Mouse (Mus musculus) kidney, adult 9 months (tissue): ENCODE measurements around the gene Net1.
"Not testable (repeated sequence)": the region's sequence is repeated elsewhere in the genome, so short reads cannot be mapped to it uniquely, and the experiment has no call there.

Experiments
- DNase-seq: peaks from one replicate; pipeline ENCODE4 v3.0.0; 2022

Gene Net1

DNA sequence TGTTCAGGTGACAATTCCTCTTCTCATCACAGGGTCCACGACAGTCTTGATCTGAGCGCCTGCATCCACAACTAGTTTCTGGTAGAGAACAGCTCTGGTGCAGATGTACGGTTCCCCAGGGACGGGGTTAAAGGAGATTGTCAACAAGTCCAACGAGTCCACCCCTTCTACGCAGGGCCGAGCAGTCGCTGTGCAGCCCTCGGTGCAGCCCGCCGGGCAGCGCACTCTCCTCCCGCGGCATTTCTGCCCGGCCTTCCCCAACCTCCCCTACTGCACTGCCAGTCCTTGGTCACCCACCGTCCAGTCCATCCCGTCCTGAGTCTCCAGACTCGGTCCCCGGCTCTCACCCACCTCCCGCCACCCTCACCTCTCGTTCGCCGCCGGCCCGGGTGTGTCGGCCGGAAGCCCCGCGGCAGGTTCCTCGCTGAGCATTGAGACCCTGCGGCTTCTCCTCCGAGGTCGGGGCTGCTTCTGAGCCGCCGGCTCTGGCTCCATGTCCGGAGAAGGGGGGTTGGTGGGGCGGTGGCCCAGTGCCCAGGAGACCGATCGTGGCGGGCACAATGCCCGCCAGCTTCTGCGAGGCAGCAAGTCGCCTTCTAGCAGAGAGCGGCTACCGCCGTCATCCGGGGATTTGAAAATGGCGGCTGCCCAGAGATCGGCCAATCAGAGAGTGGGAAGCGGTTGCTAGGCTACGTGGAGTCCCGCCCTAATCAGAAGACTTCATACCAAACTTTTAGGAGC lies at the start of gene Net1, which contains the start of gene Tubal3:
Gene Net1, minus strand, starts transcription at position 650 of the 741 bp plus-strand sequence.
Gene Tubal3, plus strand, starts transcription at position 704 of the 741 bp plus-strand sequence.
- peak; percentile 90 for DNase-seq

- DNase-seq: no peak
These were observed 33.3 kb upstream of the Net1 start for GRCm38 (mm10) chr13:3951198-3951914.

DNA sequence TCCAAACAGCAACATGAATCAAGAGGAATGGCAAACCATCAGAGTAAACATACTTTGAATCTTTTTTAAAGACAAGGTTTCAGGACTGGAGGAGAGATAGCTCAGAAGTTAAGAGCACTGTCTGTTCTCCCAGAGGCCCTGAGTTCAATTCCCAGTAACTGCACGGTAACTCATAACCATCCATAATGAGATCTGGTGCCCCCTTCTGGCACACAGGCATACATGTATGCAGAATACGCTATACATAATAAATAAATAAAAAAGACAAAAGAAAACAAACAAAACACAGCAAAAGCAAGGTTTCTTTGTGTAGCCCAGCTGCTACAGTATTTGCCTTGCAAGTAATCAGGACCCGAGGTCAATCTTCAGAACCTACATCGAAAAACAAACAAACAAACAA lies 31.5 kb upstream of the Net1 start:
- DNase-seq: no peak

- no peak for DNase-seq
These were observed 29.2 kb upstream of the Net1 start for GRCm38 (mm10) chr13:3947267-3947666.

GRCm38 (mm10) chr13:3945249-3945648 lies 27.2 kb upstream of the Net1 start, which contains the start of gene Ucn3:
Gene Ucn3 (minus strand): TSS chr13:3945349.
- no peak for DNase-seq

- no peak for DNase-seq
These were observed 26.7 kb upstream of the Net1 start for GRCm38 (mm10) chr13:3944699-3945098.

GRCm38 (mm10) chr13:3926046-3926445 lies 8.0 kb upstream of the Net1 start:
- DNase-seq: no peak

DNA sequence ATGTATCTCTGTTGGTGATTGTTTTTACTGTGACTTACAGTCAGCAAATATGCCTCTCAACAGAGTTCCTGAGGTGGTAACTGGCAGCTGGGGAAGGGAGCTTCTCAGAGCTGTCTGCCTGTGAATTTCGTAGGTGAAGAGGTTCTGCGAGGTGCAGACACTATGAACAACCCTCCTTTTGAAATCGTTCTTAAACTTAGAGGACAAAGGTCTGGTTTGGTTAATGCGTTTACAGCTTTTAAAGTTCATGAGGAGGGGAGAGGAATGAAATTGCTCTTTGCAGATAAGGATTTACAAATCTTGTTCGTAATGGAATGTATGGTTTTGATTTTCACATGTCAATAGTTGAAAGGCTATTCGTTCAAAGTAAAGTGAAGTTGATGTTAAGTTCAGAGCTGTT lies 7.6 kb upstream of the Net1 start:
- no peak for DNase-seq

DNA sequence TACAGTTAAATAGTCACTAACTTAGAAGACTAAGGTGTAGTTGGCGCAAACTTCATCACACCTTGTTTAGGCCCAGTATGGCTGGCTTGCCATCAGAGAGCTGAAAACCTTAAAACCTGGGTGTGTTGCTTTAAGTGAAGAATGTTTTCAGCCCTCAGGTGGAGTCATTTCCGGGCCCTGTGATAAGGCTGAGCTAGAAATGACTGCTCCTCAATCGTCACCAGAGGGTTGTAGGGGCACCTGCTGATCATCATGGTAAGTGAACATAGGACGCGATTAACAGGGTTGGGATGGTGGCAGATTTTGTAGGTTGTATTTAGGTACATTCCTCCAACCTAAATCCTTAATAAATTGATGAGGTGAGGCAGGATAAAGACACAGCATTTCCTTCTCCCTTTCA lies 6.5 kb upstream of the Net1 start:
- DNase-seq: no peak

- DNase-seq: no peak
These were observed 4.5 kb downstream of the Net1 start for GRCm38 (mm10) chr13:3913504-3913903.

- no peak for DNase-seq
These were observed 7.7 kb downstream of the Net1 start for GRCm38 (mm10) chr13:3910356-3910755.

- no peak for DNase-seq
These were observed 9.8 kb downstream of the Net1 start for GRCm38 (mm10) chr13:3908262-3908661.

DNA sequence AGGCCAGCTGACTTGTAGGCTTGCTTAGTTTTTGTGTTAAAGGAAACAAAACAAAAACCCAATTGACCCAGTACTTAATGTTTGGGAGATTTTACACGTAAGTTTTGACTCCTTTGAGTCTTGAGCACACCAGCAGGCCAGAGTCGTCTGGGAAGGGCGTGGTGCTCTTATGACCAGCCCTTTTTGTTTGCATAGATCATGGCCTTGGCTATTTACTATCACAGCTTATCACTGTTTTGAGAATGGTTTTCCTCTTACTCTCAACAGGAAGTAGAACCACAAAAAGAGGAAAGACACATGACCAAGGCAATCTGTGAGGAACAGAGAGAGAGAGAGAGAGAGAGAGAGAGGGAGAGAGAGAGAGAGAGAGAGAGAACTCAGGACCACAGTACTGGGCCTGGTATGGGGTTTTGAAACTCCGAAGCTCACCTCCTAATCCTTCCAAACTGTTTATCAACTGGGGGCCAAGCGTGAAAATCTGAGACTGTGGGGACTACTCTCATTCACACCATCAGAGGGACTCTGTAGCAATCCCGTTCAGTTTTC lies 10.8 kb downstream of the Net1 start:
- DNase-seq: no peak

- DNase-seq: no peak
These were observed 18.7 kb downstream of the Net1 start for GRCm38 (mm10) chr13:3899301-3899700.

- not testable (repeated sequence) for DNase-seq
These were observed 19.8 kb downstream of the Net1 start for GRCm38 (mm10) chr13:3898202-3898601.

GRCm38 (mm10) chr13:3896913-3897312 lies 21.1 kb downstream of the Net1 start:
- DNase-seq: peak; percentile 89

DNA sequence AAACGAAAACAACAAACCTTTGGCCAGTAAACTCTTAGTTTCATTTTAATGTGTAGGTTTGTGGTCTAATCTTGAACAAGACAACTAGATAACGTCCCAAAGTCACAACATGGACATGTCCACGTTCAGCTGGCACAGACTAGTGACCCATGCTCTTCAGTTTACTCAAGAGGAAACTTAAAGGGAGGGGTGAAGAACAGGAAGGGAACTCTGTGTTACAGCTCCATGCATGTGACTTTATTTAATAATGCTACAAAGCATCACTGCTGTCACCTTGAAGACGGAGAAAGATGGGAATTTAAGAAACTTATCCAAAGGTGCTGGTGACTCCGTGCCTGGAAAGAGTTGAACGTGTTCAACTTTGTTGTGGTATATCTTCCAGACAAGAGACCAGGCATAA lies 22.0 kb downstream of the Net1 start:
- DNase-seq: no peak

- peak; percentile 45 for DNase-seq
These were observed 22.5 kb downstream of the Net1 start for GRCm38 (mm10) chr13:3895397-3895980.

GRCm38 (mm10) chr13:3894549-3894948 lies 23.5 kb downstream of the Net1 start:
- peak; percentile 39 for DNase-seq

DNA sequence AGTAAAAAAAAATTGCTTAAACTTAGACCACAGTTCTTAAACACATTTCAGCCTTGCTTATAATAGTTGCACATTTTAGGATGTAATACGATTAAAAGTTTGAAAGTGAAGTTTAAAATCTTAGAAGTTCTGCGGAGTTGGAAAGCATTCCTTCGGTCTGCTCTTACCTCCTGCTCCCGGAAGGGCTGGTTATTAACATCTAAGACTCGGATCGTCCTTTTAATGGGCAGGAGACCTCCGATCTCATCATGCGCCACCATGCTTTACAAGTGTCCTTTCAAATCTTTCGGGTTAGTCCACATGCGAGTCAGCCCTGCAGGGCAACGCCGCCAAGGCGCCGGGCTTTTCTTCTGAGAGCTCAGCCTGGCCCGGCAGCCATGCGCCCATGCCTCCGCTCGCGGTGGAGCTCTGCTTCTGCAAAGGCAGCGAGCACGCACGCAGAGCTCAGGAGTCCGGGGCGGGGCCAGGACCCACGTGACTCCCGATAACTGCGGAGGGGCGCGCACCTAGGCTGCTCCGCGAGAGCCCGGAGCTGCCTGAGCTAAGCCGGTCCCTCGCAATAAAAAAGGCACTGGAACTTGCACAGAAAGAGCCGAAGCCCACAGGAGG lies 24.8 kb downstream of the Net1 start:
- DNase-seq: peak; percentile 96

GRCm38 (mm10) chr13:3892601-3893000 lies 25.4 kb downstream of the Net1 start:
- no peak for DNase-seq

DNA sequence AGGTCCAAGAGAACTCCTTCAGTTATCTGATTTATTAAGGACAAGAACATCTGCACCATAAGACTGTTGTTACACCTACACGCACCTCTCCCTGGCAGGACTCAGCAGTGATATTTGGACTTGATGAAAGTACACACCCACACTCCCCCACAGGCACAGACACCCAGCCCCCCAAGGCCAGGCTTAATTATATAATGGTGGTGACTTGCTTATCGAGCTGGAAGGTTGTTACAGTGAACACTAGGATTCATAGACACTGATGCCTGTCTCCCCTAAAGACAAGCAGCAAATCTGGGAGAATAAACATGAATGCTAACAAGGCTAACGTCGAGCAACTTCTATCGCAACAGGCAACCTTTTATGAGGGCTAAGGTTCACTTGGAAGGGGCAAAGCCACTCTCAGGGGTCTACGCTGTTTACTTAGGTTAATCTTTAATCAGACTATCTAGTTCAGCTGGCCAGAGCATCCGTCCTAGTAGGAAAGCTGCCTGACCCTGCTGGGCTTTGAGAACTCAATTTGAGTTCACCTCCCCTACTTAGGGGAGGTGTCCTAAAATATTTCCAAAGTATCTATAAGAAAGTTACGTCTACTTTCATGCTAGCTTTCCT lies 26.4 kb downstream of the Net1 start:
- DNase-seq: peak; percentile 87

DNA sequence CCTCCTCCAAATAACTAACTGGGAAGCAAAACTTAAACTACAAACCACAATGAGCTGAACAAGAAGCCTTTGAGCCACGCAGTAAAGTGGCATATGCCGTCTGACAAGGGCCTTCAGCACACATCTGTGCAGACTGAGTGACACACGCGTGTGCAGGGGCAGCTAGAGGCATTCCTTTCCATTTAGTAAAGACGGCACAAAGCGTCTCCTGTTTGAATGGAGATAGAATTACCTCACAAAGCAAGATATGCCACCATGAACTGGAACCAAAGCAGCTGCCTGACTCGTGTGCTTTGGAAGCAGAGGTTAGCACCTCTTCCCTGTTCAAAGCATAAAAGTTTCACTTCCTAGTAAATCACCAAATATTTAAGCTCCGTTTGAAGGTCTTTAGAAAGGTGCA lies 28.0 kb downstream of the Net1 start:
- DNase-seq: peak; percentile 35
